Mouse (Mus musculus): ENCODE results near the gene Esr1.

The Esr1 gene

GRCm38 (mm10) chr10:4983919-4984318, 372.5 kb downstream of the Esr1 start:
- no peak for DNase-seq (ENCODE audit: low spot score)

GRCm38 (mm10) chr10:4993802-4994201, 382.4 kb downstream of the Esr1 start:
- no peak for DNase-seq (ENCODE audit: low spot score)

GRCm38 (mm10) chr10:4996592-4996991, 385.2 kb downstream of the Esr1 start:
- no peak for DNase-seq (ENCODE audit: low spot score)

- no peak for DNase-seq (ENCODE audit: low spot score)
Observed at GRCm38 (mm10) chr10:5008795-5009366, 397.5 kb downstream of the Esr1 start.

GRCm38 (mm10) chr10:5012004-5012403, 400.6 kb downstream of the Esr1 start:
- DNase-seq (ENCODE audit: low spot score): no peak

- DNase-seq (ENCODE audit: low spot score): no peak
Observed at GRCm38 (mm10) chr10:5014976-5015375, 403.6 kb downstream of the Esr1 start.

- DNase-seq (ENCODE audit: low spot score): no peak
Observed at GRCm38 (mm10) chr10:5017148-5017547, 405.8 kb downstream of the Esr1 start.

- DNase-seq (ENCODE audit: low spot score): no peak
Observed at GRCm38 (mm10) chr10:5025906-5026305, 414.5 kb downstream of the Esr1 start.

- DNase-seq (ENCODE audit: low spot score): no peak
Observed at GRCm38 (mm10) chr10:5027208-5027607, 415.8 kb downstream of the Esr1 start.

GRCm38 (mm10) chr10:5028301-5028700, 416.9 kb downstream of the Esr1 start:
- DNase-seq (ENCODE audit: low spot score): no peak

- no peak for DNase-seq (ENCODE audit: low spot score)
Observed at GRCm38 (mm10) chr10:5029161-5029560, 417.8 kb downstream of the Esr1 start.

GRCm38 (mm10) chr10:5029883-5030282, 418.5 kb downstream of the Esr1 start:
- DNase-seq (ENCODE audit: low spot score): no peak

GRCm38 (mm10) chr10:5032192-5033048, 421.0 kb downstream of the Esr1 start:
- no peak for DNase-seq (ENCODE audit: low spot score)

GRCm38 (mm10) chr10:5041254-5041653, 429.9 kb downstream of the Esr1 start:
- DNase-seq (ENCODE audit: low spot score): no peak

GRCm38 (mm10) chr10:5044481-5044880, 433.1 kb downstream of the Esr1 start:
- no peak for DNase-seq (ENCODE audit: low spot score)

- no peak for DNase-seq (ENCODE audit: low spot score)
Observed at GRCm38 (mm10) chr10:5045213-5045612, 433.8 kb downstream of the Esr1 start.

- no peak for DNase-seq (ENCODE audit: low spot score)
Observed at GRCm38 (mm10) chr10:5045671-5046070, 434.3 kb downstream of the Esr1 start.
